Mouse (Mus musculus) myocyte (in vitro differentiated cells): ENCODE results near the gene Alyref2.

Experiments used
- MYOG ChIP-seq, 3 experiments: IDR thresholded peaks; one replicate each; pipeline ENCODE4 v1.6.1; 2011; ENCODE audit warnings: control low read depth in 2 of 3, low read depth in 2 of 3, mild to moderate bottlenecking in 2 of 3; ENCODE audit not compliant: insufficient read length in 2 of 3, control insufficient read depth in 1 of 3, insufficient read depth in 1 of 3
- POLR2A ChIP-seq: IDR thresholded peaks from one replicate; pipeline ENCODE4 v1.6.1; 2011; ENCODE audit warnings: low read depth, mild to moderate bottlenecking, control low read depth, moderate library complexity; ENCODE audit not compliant: insufficient read length

DNA sequence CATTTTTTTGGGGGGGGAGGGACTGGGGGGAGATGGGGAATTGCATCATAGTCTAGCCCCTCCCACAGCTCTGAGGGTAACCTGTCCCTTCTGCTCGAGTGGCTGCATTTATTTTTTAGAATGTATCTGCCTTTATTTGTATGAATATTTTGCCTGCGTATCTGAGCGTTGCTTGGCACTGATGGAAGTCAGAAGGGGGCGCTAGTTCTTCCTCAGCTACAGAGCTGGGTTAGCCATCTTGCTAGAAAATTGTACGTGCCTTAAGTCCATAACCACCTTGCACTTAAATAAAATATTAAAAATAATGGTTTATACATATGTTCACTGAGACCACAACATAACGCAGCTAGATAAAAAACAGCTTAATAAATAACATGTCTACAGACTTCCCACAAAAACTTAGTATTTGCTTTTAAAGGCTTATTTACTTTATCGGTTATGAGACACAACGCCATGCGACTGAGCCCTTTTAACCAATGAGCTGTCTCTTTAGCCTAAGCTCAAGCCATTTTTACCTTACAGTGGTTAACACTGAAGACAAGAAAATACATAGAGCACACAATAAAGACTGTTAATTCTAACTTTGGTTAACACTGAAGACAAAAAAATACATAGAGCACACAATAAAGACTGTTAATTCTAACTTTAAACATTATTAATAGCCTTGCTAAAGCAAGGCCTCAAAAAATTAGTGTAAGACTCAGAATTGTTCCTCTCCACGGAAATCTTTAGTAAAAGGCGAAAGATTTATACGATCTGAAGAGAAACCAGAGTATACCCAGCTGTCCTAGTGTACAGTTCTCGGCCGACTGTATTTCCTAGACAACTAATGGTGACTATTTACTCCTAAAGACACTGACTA lies 659 bp upstream of the Alyref2 start:
- TF ChIP-seq POLR2A (no peak), MYOG (IDR thresholded peaks at IDR 0.05; ENCODE audit: control insufficient read depth in 1 of 3, insufficient read depth in 1 of 3, insufficient read length in 2 of 3, low read depth in 2 of 3) (no peak)
